Comparison of ENCODE assay signal across 9 mouse cellular contexts in genomic region chr8:119459724-119460123, GRCm38 (mm10). TPM values are rescaled to one million over a fixed set of nuclear protein-coding genes. Genes with fewer than 3 reads are reported as not detected.
A peak's percentile ranks its signal among the peaks of the same experiment; 100 is the strongest.
DNase-seq lines count a peak whose midpoint lies in the region; ATAC-seq and TF ChIP-seq lines count a peak whose summit lies in the region.
"Had no signal": no experiment of that assay in that cellular context is flagged by ENCODE, and none has a peak within 500 bp of the region (broad histone marks: within the 10 kb centered on the region; RNA-seq: fewer than 3 reads in every experiment).

No protein-coding gene starts in this region.

- no peak overlapping the region for H3K9ac ChIP-seq in midbrain, postnatal 0 days (replicated peaks; ENCODE audit: low read length, poor library complexity, severe bottlenecking)
- no peak overlapping the region for H3K9ac ChIP-seq in stomach, postnatal 0 days (ENCODE audit: low read length)

- no peak for TF ChIP-seq EP300 in stomach, postnatal 0 days (optimal IDR thresholded peaks at IDR 0.05)

- H3K27ac ChIP-seq in hindbrain, embryonic 10.5 days = peak overlapping the region; percentile 40; the same call in 1 of the 2 replicates
- H3K27ac ChIP-seq in midbrain, postnatal 0 days (ENCODE audit: low read depth, low read length) = no peak overlapping the region
- no peak overlapping the region for H3K27ac ChIP-seq in stomach, postnatal 0 days (replicated peaks)

- peaks cover 32% of the 10 kb centered on the region for H3K4me1 ChIP-seq in hindbrain, embryonic 10.5 days (replicated peaks)
- H3K4me1 ChIP-seq in midbrain, postnatal 0 days (ENCODE audit: insufficient read depth, low read length) = no peaks in the 10 kb centered on the region
- no peaks in the 10 kb centered on the region for H3K4me1 ChIP-seq in stomach, postnatal 0 days (replicated peaks; ENCODE audit: control insufficient read depth, insufficient read depth)

- no peak for ATAC-seq in midbrain, postnatal 0 days (ENCODE audit: low FRiP score)
- no peak for ATAC-seq in stomach, postnatal 0 days (ENCODE audit: low FRiP score, low TSS enrichment)

- H3K4me3 ChIP-seq in hindbrain, embryonic 10.5 days = no peak overlapping the region
- no peak overlapping the region for H3K4me3 ChIP-seq in midbrain, postnatal 0 days (ENCODE audit: low read depth, low read length)
- H3K4me3 ChIP-seq in stomach, postnatal 0 days (ENCODE audit: low read depth, low read length) = no peak overlapping the region

- DNase-seq in adrenal gland, postnatal 14 days = peak; percentile 55
- DNase-seq in adrenal gland, adult 18-20 months (ENCODE audit: low spot score in 2 of 2) = no peak
- peak; percentile 55 for DNase-seq in left cerebral cortex, postnatal 4 days
- DNase-seq in left cerebral cortex, adult 18-20 months (ENCODE audit: low spot score in 2 of 2) = no peak
- peak; percentile 29 for DNase-seq in hindbrain, embryonic 10.5 days (ENCODE audit: low spot score)
- DNase-seq in midbrain, postnatal 0 days (ENCODE audit: low spot score) = peak; percentile 75
- DNase-seq in adrenal gland, postnatal 25 days = no peak
- no peak for DNase-seq in stomach, postnatal 0 days (ENCODE audit: low spot score)
- DNase-seq: lung, postnatal 14 days had no signal

- intact Hi-C loops in left cerebral cortex, postnatal 4 days (cut with DNase I) = no loop called here

- H3K36me3 ChIP-seq in hindbrain, embryonic 10.5 days = no peaks in the 10 kb centered on the region
- H3K36me3 ChIP-seq in midbrain, postnatal 0 days (ENCODE audit: insufficient read depth, low read length) = no peaks in the 10 kb centered on the region
- no peaks in the 10 kb centered on the region for H3K36me3 ChIP-seq in stomach, postnatal 0 days (ENCODE audit: control insufficient read depth, insufficient read depth, low read length)

- 52% methylated on average over 16 of the region's 16 CpGs for WGBS in hindbrain, embryonic 10.5 days
- 19% methylated on average over 16 of the region's 16 CpGs for WGBS in midbrain, postnatal 0 days
- 38% methylated on average over 16 of the region's 16 CpGs for WGBS in stomach, postnatal 0 days

- no peak for TF ChIP-seq CTCF in midbrain, postnatal 0 days (IDR thresholded peaks at IDR 0.05)
- TF ChIP-seq CTCF in stomach, postnatal 0 days (IDR thresholded peaks at IDR 0.05; ENCODE audit: low read depth) = no peak

- H3K9me3 ChIP-seq in hindbrain, embryonic 10.5 days = no peaks in the 10 kb centered on the region
- H3K9me3 ChIP-seq in midbrain, postnatal 0 days (ENCODE audit: low read length) = no peaks in the 10 kb centered on the region
- no peaks in the 10 kb centered on the region for H3K9me3 ChIP-seq in stomach, postnatal 0 days (ENCODE audit: control insufficient read depth, low read length)

- peaks cover 29% of the 10 kb centered on the region for H3K27me3 ChIP-seq in hindbrain, embryonic 10.5 days (ENCODE audit: insufficient read depth, poor library complexity, severe bottlenecking)
- no peaks in the 10 kb centered on the region for H3K27me3 ChIP-seq in midbrain, postnatal 0 days (ENCODE audit: insufficient read depth, low read length)
- no peaks in the 10 kb centered on the region for H3K27me3 ChIP-seq in stomach, postnatal 0 days (ENCODE audit: control insufficient read depth, insufficient read depth, low read length)

- no peak overlapping the region for H3K4me2 ChIP-seq in midbrain, postnatal 0 days (ENCODE audit: low read depth, low read length, poor library complexity, severe bottlenecking)
- H3K4me2 ChIP-seq in stomach, postnatal 0 days (replicated peaks; ENCODE audit: low read depth) = no peak overlapping the region

RNA-seq across cellular contexts. Expression of gene Necab2, which starts 13.2 kb away (rescaled TPM):
- 10.4 and 10.6 TPM in 2 replicates for total RNA-seq in adrenal gland, postnatal 14 days (2021)
- total RNA-seq in adrenal gland, adult 18-20 months (2021) = 1 to 10 TPM; 6.2 to 8.6 TPM
- 10 to 100 TPM; 35.9 to 48.5 TPM for total RNA-seq in left cerebral cortex, postnatal 4 days (2021)
- 10 to 100 TPM; 72.8 to 99.1 TPM for total RNA-seq in left cerebral cortex, adult 18-20 months (2021)
- polyA plus RNA-seq in hindbrain, embryonic 10.5 days (2016; fragmentation: Nextera tagmentation; extraction: Ambion mirVana) = 9.0 and 14.0 TPM in 2 replicates
- 106 and 119 TPM in 2 replicates for total RNA-seq in midbrain, postnatal 0 days (2014; rRNA removed)
- 76.6 and 84.6 TPM in 2 replicates for polyA plus RNA-seq in midbrain, postnatal 0 days (2015; fragmentation: Nextera tagmentation; extraction: Ambion mirVana)
- 6.5 and 7.0 TPM in 2 replicates for total RNA-seq in adrenal gland, postnatal 25 days (2021)
- polyA plus RNA-seq in stomach, postnatal 0 days (2015; fragmentation: Nextera tagmentation; extraction: Ambion mirVana) = 1.5 and 1.6 TPM in 2 replicates

RNA-seq across cellular contexts. Expression of gene Osgin1, which starts 25.8 kb away (rescaled TPM):
- total RNA-seq in adrenal gland, postnatal 14 days (2021) = 52.9 and 69.1 TPM in 2 replicates
- 100 to 1,000 TPM; 161 to 218 TPM for total RNA-seq in adrenal gland, adult 18-20 months (2021)
- under 1 TPM in 1 of 2 experiments, not detected in 1; 0.30 TPM for total RNA-seq in left cerebral cortex, postnatal 4 days (2021)
- under 1 TPM; 0.45 to 0.72 TPM for total RNA-seq in left cerebral cortex, adult 18-20 months (2021)
- 0.30 and 0.36 TPM in 2 replicates for polyA plus RNA-seq in hindbrain, embryonic 10.5 days (2016; fragmentation: Nextera tagmentation; extraction: Ambion mirVana)
- 0.38 TPM in 1 of 2 replicates, not detected in the other for total RNA-seq in midbrain, postnatal 0 days (2014; rRNA removed)
- 0.15 and 0.32 TPM in 2 replicates for polyA plus RNA-seq in midbrain, postnatal 0 days (2015; fragmentation: Nextera tagmentation; extraction: Ambion mirVana)
- total RNA-seq in adrenal gland, postnatal 25 days (2021) = 73.4 and 110 TPM in 2 replicates
- 11.4 and 14.5 TPM in 2 replicates for polyA plus RNA-seq in stomach, postnatal 0 days (2015; fragmentation: Nextera tagmentation; extraction: Ambion mirVana)

RNA-seq across cellular contexts. Expression of gene Slc38a8, which starts 41.8 kb away (rescaled TPM):
- 0.34 TPM in 1 of 2 replicates, not detected in the other for total RNA-seq in adrenal gland, postnatal 14 days (2021)
- total RNA-seq in adrenal gland, adult 18-20 months (2021) = not detected
- total RNA-seq in left cerebral cortex, postnatal 4 days (2021) = not detected
- total RNA-seq in left cerebral cortex, adult 18-20 months (2021) = under 1 TPM; 0.26 to 0.93 TPM
- 1.4 TPM in 1 of 2 replicates, not detected in the other for polyA plus RNA-seq in hindbrain, embryonic 10.5 days (2016; fragmentation: Nextera tagmentation; extraction: Ambion mirVana)
- total RNA-seq in midbrain, postnatal 0 days (2014; rRNA removed) = 0.16 and 0.19 TPM in 2 replicates
- 0.09 and 0.12 TPM in 2 replicates for polyA plus RNA-seq in midbrain, postnatal 0 days (2015; fragmentation: Nextera tagmentation; extraction: Ambion mirVana)
- not detected in 2 replicates for total RNA-seq in adrenal gland, postnatal 25 days (2021)
- polyA plus RNA-seq in stomach, postnatal 0 days (2015; fragmentation: Nextera tagmentation; extraction: Ambion mirVana) = not detected in 2 replicates

Comparison
In these comparisons a context has a peak if more than half of its experiments do, and no peak if none do; other contexts are left out.
1. DNase-seq: peak in adrenal gland, postnatal 14 days (single experiment), left cerebral cortex, postnatal 4 days (single experiment), hindbrain, embryonic 10.5 days (single experiment) and midbrain, postnatal 0 days (single experiment); none in adrenal gland, adult 18-20 months (0 of 2), left cerebral cortex, adult 18-20 months (0 of 2), adrenal gland, postnatal 25 days (single experiment) and stomach, postnatal 0 days (single experiment).
2. RNA of gene Osgin1, which starts 25.8 kb away (total RNA-seq): 161 to 218 TPM in adrenal gland, adult 18-20 months, 73.4 to 110 TPM in adrenal gland, postnatal 25 days and 52.9 to 69.1 TPM in adrenal gland, postnatal 14 days; 0.45 to 0.72 TPM in left cerebral cortex, adult 18-20 months, 0.30 TPM in left cerebral cortex, postnatal 4 days and 0.38 TPM in midbrain, postnatal 0 days; every median in the first group is over 10 times any median in the second.